Mouse (Mus musculus): Measurements from ENCODE around the gene Tmem101.

DNA sequence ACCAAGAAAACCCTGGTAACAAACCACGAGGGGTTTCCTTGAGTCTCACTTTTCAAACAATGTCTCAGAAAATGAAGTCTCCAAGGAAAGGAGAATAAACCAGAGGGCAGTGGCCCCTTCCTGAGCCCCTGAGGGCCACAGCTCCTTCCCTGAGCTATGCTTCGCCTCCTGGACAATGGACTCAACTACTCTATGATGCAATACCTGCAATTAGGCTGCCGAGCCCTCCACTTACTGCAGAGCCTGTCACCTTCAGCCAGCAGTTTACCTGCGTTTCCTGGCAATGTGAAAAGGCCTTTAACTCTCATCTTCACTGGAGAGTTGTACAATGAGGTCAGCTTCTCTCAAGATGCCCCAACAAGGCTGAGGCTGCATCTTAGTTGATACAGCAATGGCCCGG is 12.5 kb upstream of the Tmem101 start:
- no peak for TF ChIP-seq CTCF (IDR thresholded peaks at IDR 0.05; ENCODE audit: control insufficient read depth, insufficient read depth, insufficient read length)
- no peak for TF ChIP-seq MYOD1 (IDR thresholded peaks at IDR 0.05; ENCODE audit: control insufficient read depth, insufficient read length, low read depth)
- no peak for TF ChIP-seq USF1 (IDR thresholded peaks at IDR 0.05; ENCODE audit: low read depth)

Data from C2C12 (cell line).